Mouse (Mus musculus): ENCODE data around the gene Cx3cr1. TPM values are rescaled to one million over a fixed set of nuclear protein-coding genes. Genes with fewer than 3 reads are reported as not detected.

Gene Cx3cr1
- polyA plus RNA-seq, 1 experiment from 2014 or later, result 7.8 TPM

DNA sequence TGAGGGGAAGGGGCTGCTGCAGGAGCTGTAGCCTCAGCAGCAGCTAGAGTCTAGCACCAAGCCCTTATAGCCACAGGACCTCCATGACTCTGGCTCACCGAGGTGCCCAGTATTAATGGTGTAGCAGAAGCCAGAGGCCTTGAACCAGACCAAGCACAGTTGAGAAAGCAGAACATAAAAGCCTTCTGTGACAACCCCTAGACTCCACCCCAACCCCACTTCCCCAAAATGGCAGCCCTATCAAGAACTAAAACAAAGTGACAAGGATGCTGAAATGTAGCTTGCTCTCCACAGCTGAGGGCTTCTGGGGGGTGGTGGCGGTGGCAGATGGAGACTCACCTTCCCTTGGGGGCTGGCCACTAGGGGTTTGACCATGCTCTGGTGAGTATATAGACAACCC is 31.5 kb upstream of the Cx3cr1 start:
- WGBS, result 100% methylated on average over 2 of the region's 2 CpGs
- Histone ChIP-seq H3K9me3 (peaks cover 15% of the 10 kb centered on the region), H3K36me3 (no peaks in the 10 kb centered on the region), H3K4me3 (no peak overlapping the region), H3K27me3 (replicated peaks) (no peaks in the 10 kb centered on the region), H3K4me1 (no peaks in the 10 kb centered on the region), H3K9ac (no peak overlapping the region), H3K4me2 (replicated peaks) (no peak overlapping the region), H3K27ac (no peak overlapping the region)
- ATAC-seq (ENCODE audit: low FRiP score, low read depth), result no peak

DNA sequence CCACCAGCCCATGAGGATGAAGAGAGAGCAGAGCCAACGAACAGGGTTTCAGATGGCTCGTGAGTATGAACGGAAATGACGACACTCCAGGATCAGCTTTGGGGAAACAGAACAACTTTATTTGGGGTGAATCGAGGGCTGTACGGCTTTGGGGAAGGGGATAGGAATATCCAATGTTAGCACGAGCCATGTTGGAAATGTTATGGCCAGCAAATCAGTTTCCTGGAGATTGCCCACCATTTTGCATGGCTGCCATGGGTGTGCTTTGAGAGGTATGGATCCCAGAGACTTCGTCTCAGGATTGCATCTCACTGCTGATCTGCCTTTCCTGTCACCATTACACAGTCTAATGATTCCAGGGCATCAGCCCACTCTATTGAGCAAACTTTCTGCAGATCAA is 29.6 kb upstream of the Cx3cr1 start:
- no peak for ATAC-seq (ENCODE audit: low FRiP score, low read depth)
- WGBS, result 94% methylated on average over 8 of the region's 8 CpGs

DNA sequence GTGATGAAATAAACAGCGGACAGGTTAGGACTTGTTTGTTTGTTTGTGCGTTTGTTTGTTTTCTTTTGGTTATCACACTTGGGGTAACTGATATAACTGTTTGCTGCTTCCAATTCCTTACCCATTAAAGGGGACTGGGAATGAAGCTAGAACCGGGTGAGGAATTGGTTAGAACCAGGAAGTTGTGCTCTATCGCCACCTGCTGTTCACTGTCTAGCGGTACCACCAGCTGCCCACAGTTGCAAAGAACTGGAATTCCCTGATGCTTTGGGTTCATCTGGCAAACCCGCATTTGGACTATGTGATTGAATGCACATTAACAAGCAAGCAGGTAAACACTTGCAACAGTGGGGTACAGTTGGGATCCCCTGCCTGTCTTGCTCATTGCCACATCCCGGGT is 29.0 kb upstream of the Cx3cr1 start:
- no peak overlapping the region; the same call in 1 of the 2 replicates for H3K4me2 ChIP-seq (replicated peaks)
- H3K4me1 ChIP-seq, result no peaks in the 10 kb centered on the region
- H3K9ac ChIP-seq, result no peak overlapping the region
- no peaks in the 10 kb centered on the region for H3K27me3 ChIP-seq (replicated peaks)
- no peak overlapping the region for H3K4me3 ChIP-seq
- H3K36me3 ChIP-seq, result no peaks in the 10 kb centered on the region
- peaks cover 15% of the 10 kb centered on the region for H3K9me3 ChIP-seq
- no peak for ATAC-seq (ENCODE audit: low FRiP score, low read depth)
- H3K27ac ChIP-seq, result no peak overlapping the region
- WGBS, result 23% methylated on average over 7 of the region's 7 CpGs

More for the DNA sequence above, 29.6 kb upstream of the Cx3cr1 start:
- Histone ChIP-seq H3K4me2 (replicated peaks) (no peak overlapping the region), H3K27ac (no peak overlapping the region), H3K9me3 (peaks cover 15% of the 10 kb centered on the region), H3K4me1 (no peaks in the 10 kb centered on the region), H3K36me3 (no peaks in the 10 kb centered on the region), H3K4me3 (no peak overlapping the region), H3K27me3 (replicated peaks) (no peaks in the 10 kb centered on the region), H3K9ac (no peak overlapping the region)

DNA sequence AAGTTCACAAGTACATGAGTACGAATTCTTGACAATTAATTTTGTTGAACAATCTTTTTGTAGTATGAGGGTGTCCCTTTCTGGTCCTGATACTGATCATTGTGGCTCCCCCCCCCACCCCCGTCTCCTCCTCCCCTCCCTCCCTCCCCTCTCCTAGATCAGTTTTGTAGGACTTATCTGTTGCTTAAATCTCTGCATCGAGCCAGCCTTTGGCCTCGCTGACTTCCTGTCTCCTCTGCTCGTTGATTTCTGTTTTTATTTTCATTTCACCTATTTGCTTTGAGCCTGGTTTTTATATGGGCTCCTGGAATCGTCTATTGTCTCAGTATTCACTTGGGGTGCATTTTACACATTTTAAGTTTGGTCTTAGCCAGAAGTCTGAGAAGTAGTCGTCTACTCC is 26.2 kb upstream of the Cx3cr1 start:
- Histone ChIP-seq H3K9me3 (no peaks in the 10 kb centered on the region), H3K27ac (no peak overlapping the region), H3K27me3 (replicated peaks) (no peaks in the 10 kb centered on the region), H3K4me2 (replicated peaks) (no peak overlapping the region), H3K9ac (no peak overlapping the region), H3K4me3 (no peak overlapping the region), H3K4me1 (no peaks in the 10 kb centered on the region), H3K36me3 (no peaks in the 10 kb centered on the region)
- WGBS, result 79% methylated on average over 7 of the region's 7 CpGs
- no peak for ATAC-seq (ENCODE audit: low FRiP score, low read depth)

DNA sequence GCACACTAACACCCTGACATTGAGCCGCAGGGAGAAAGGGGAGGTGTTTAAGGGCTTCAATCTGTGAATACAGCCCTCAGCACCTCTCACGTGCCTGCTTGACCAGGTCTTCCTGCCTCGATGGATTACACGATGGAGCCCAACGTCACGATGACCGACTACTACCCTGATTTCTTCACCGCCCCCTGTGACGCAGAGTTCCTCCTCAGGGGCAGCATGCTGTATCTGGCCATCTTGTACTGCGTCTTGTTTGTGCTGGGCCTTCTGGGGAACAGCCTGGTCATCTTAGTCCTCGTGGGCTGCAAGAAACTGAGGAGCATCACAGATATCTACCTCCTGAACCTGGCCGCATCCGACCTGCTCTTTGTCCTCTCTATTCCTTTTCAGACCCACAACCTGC is 24.0 kb upstream of the Cx3cr1 start:
- Histone ChIP-seq H3K27ac (no peak overlapping the region), H3K9me3 (no peaks in the 10 kb centered on the region), H3K9ac (no peak overlapping the region), H3K27me3 (replicated peaks) (no peaks in the 10 kb centered on the region), H3K4me3 (no peak overlapping the region), H3K4me1 (no peaks in the 10 kb centered on the region), H3K4me2 (replicated peaks) (no peak overlapping the region), H3K36me3 (no peaks in the 10 kb centered on the region)
- 90% methylated on average over 13 of the region's 13 CpGs for WGBS
- ATAC-seq (ENCODE audit: low FRiP score, low read depth), result no peak

DNA sequence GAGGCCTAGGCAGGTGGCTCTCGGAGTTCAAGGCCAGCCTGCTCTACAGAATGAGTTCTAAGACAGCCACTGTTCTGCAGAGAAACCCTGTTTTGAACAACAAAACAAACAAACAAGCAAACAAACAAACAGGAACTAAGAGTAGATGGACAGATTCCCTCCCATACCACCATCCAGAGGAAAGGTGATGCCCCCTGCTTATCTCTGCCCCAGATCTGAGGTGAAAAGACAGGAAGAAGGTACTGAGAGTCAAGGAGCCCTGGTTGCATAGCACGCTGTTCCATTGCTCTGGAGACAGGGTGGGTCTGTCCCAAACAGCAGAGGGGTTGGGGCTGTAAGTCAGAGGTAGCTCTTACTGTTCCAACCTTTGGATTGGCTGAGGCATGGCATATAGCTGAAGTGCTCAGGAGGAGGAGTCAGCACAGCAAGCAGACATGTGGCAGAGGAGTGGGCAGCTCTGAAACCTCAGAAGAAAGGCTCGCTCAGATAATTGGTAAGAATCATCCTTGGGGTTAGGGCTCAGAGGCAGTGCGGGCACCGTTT is 22.1 kb upstream of the Cx3cr1 start, which contains the start of gene Ccr8:
Gene Ccr8 (plus strand): TSS at position 419 of the 543 bp plus-strand sequence.
- no peak within 1 kb of the TSS for H3K9ac ChIP-seq
- no peak within 1 kb of the TSS for H3K27ac ChIP-seq
- ATAC-seq (ENCODE audit: low FRiP score, low read depth), result no peak
- no peaks in the 10 kb centered on the region for H3K27me3 ChIP-seq (replicated peaks)
- 78% methylated on average over 5 of the region's 5 CpGs for WGBS
- H3K36me3 ChIP-seq, result no peaks in the 10 kb centered on the region
- H3K4me3 ChIP-seq, result no peak within 1 kb of the TSS
- H3K4me2 ChIP-seq (replicated peaks), result no peak within 1 kb of the TSS
- no peaks in the 10 kb centered on the region for H3K9me3 ChIP-seq
- no peaks in the 10 kb centered on the region for H3K4me1 ChIP-seq

DNA sequence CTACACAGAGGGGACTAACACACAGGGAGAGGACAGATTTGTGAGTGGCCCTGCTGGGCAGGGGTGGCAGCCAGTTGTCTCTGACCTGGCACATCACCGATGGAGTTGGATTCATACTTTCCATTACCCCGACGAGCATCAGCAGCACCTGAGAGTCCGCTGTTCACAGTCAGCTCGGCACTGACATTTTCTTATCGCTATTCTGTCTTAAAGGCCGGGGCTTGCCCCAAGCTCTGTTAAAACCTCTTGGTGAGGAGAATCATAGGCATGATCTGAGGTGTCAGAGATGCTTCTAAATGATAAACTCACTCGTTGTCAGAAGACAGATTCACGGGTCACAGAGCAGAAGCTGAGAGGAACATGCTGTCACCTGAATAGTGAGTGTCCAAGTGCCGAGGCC is 21.4 kb upstream of the Cx3cr1 start:
- no peaks in the 10 kb centered on the region for H3K36me3 ChIP-seq
- H3K4me2 ChIP-seq (replicated peaks), result no peak overlapping the region
- ATAC-seq (ENCODE audit: low FRiP score, low read depth), result no peak
- H3K9ac ChIP-seq, result no peak overlapping the region
- no peaks in the 10 kb centered on the region for H3K27me3 ChIP-seq (replicated peaks)
- H3K4me3 ChIP-seq, result no peak overlapping the region
- no peaks in the 10 kb centered on the region for H3K9me3 ChIP-seq
- H3K27ac ChIP-seq, result no peak overlapping the region
- 88% methylated on average over 10 of the region's 10 CpGs for WGBS
- H3K4me1 ChIP-seq, result no peaks in the 10 kb centered on the region

DNA sequence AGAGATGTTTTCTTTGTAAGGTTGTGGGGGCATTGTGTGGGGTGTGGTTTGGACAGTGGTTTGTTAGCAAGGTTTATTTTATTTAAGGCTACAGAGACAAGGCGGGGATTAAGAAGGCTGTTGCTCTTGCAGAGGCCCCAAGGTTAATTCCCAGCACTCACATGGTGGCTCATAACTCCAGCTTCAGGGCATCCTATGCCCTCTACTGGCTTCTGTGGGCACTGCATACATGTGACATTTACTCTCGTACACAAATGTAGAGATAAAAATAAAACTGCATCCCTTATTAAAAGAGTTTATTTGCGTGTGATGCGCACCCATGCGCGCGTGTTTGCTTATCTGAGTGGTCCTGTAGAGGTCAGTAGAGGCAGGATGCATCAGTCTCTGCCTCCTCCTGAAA is 19.4 kb upstream of the Cx3cr1 start:
- ATAC-seq (ENCODE audit: low FRiP score, low read depth), result no peak
- Histone ChIP-seq H3K36me3 (no peaks in the 10 kb centered on the region), H3K9ac (no peak overlapping the region), H3K4me3 (no peak overlapping the region), H3K4me1 (no peaks in the 10 kb centered on the region), H3K9me3 (no peaks in the 10 kb centered on the region), H3K4me2 (replicated peaks) (no peak overlapping the region), H3K27ac (no peak overlapping the region), H3K27me3 (replicated peaks) (no peaks in the 10 kb centered on the region)
- WGBS, result 87% methylated on average over 7 of the region's 7 CpGs

DNA sequence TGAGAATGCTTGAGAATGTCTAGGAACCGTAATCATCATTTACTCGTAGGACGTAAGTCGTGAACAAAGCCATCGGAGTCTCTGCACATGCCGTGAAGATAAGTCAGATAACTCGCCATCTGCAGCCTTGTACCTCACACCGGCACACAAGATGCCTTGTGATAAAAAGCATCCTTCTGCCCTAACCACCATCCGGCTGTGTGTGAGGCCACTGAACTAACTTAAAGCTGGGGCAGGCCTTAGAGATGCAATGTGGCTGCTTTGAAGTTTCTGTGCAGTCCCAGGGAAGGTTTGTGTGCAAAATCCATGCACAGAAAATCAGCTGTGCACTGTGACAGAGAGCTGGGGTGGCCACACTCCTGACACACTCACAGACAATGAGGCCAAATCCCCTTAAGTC is 14.7 kb upstream of the Cx3cr1 start:
- Histone ChIP-seq H3K36me3 (no peaks in the 10 kb centered on the region), H3K9me3 (no peaks in the 10 kb centered on the region), H3K4me3 (no peak overlapping the region), H3K27ac (no peak overlapping the region), H3K4me1 (no peaks in the 10 kb centered on the region), H3K27me3 (replicated peaks) (no peaks in the 10 kb centered on the region), H3K9ac (no peak overlapping the region), H3K4me2 (replicated peaks) (no peak overlapping the region)
- 93% methylated on average over 9 of the region's 9 CpGs for WGBS
- no peak for ATAC-seq (ENCODE audit: low FRiP score, low read depth)

DNA sequence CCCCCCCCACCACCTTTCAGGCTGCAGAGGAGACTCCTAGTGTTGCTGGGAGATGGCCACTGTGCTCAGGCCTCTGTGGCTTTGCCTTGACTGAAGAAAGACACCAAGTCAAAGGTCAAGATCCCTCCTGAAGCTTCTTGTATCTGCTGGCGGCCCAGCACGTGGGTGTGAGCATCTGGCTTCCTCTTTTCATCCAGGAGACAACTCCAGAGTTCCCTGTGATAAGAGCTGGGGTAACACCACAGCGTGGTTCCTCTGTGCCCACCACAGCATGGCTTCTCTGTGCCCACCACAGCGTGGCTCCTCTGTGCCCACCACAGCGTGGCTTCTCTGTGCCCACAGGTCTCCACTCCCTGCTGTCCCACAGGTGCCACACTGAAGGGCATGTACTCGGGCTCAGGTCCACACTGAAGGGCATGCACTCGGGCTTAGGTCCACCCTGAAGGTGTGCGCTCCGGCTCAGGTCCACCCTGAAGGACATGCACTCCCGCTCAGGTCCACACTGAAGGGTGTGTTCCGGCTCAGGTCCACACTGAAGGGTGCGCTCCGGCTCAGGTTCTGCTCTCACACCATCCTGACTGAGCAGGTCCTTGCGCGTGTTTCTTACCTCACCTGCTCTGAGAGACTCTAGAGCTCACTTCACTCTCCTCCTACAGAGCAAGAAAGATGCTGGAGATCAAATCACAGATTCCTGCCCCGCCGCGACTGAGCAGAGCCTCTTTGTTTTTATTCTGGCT is 13.6 kb upstream of the Cx3cr1 start:
- no peaks in the 10 kb centered on the region for H3K4me1 ChIP-seq
- no peak overlapping the region for H3K27ac ChIP-seq
- no peaks in the 10 kb centered on the region for H3K36me3 ChIP-seq
- H3K4me3 ChIP-seq, result no peak overlapping the region
- no peaks in the 10 kb centered on the region for H3K9me3 ChIP-seq
- no peak for ATAC-seq (ENCODE audit: low FRiP score, low read depth)
- 84% methylated on average over 18 of the region's 18 CpGs for WGBS
- H3K9ac ChIP-seq, result no peak overlapping the region
- no peak overlapping the region for H3K4me2 ChIP-seq (replicated peaks)
- H3K27me3 ChIP-seq (replicated peaks), result no peaks in the 10 kb centered on the region

DNA sequence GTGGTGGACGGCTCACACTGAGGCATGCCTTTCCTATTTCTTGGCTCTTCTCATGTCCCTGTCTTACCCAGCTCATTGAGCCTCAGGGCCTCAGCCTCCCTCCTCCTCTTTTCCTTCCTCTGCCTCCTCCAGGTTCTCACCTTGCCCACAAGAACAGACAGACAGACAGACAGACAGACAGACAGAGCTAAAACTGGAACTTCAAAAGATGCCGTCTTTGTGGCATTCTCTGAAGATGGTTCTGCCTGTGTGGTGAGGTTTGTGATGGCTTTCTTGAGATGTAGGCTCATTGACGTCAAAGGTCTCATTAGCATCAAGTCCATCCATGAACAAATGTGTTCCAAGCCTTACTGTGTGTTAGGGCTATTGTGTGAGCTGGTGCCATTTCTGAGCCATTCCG is 13.0 kb upstream of the Cx3cr1 start:
- no peak for ATAC-seq (ENCODE audit: low FRiP score, low read depth)
- no peaks in the 10 kb centered on the region for H3K9me3 ChIP-seq
- H3K9ac ChIP-seq, result no peak overlapping the region
- H3K27me3 ChIP-seq (replicated peaks), result no peaks in the 10 kb centered on the region
- H3K36me3 ChIP-seq, result no peaks in the 10 kb centered on the region
- H3K27ac ChIP-seq, result no peak overlapping the region
- 64% methylated on average over 4 of the region's 4 CpGs for WGBS
- H3K4me1 ChIP-seq, result no peaks in the 10 kb centered on the region
- H3K4me2 ChIP-seq (replicated peaks), result no peak overlapping the region
- H3K4me3 ChIP-seq, result no peak overlapping the region

DNA sequence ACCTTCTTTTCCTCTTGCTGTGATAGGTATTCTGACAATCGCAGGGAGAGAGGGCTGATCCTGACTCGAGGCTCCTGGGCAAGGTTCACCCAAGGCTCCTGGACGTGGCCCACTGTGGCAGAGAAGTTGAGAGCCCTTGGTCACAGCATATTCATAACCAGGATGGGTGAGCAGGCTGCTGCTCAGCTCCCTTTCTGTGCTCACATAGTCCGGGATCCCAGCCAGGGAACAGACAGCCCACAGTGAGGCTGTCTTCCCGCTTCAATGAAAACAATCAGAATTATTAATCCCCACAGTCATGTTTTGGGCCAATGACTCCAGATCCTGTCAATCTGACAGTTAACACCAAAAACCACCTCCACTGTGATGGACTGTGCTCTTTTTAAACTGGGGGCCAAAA is 12.3 kb upstream of the Cx3cr1 start:
- Histone ChIP-seq H3K27ac (no peak overlapping the region), H3K9me3 (no peaks in the 10 kb centered on the region), H3K4me1 (no peaks in the 10 kb centered on the region), H3K27me3 (replicated peaks) (no peaks in the 10 kb centered on the region), H3K4me2 (replicated peaks) (no peak overlapping the region), H3K36me3 (no peaks in the 10 kb centered on the region), H3K9ac (no peak overlapping the region), H3K4me3 (no peak overlapping the region)
- ATAC-seq (ENCODE audit: low FRiP score, low read depth), result no peak
- WGBS, result 87% methylated on average over 5 of the region's 5 CpGs

DNA sequence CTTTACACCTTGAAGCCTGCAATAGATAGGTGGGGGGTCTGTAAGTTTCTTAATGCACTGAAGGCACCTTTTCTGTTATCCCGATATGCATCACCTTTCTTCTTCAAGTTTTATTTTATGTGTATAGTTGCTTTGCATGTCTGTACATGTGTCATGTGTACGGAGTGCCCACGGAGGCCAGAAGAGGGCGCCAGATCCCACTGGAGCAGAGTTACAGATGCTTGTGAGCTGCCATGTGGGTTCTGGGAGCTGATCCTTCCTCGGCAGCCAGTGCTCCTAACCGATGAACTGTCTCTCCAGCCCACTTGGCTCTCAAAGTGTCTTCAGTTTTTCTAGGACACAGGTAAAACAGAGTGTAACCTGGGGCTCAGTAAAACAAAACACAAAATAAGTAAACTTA is 11.6 kb upstream of the Cx3cr1 start:
- Histone ChIP-seq H3K9me3 (no peaks in the 10 kb centered on the region), H3K36me3 (no peaks in the 10 kb centered on the region), H3K4me2 (replicated peaks) (no peak overlapping the region), H3K9ac (no peak overlapping the region), H3K4me1 (no peaks in the 10 kb centered on the region), H3K4me3 (no peak overlapping the region), H3K27me3 (replicated peaks) (no peaks in the 10 kb centered on the region), H3K27ac (no peak overlapping the region)
- 81% methylated on average over 6 of the region's 6 CpGs for WGBS
- ATAC-seq (ENCODE audit: low FRiP score, low read depth), result no peak

Measured in neural tube, embryonic 12.5 days (tissue).